Mouse (Mus musculus) forebrain, embryonic 16.5 days (tissue): ENCODE measurements at regions not wholly inside any gene's neighbourhood (a gene's known extent, or its start where the extent isn't known, plus 50 kb on each side); places are given as distances from the start of the nearest gene placed in this dataset.
"Not testable (repeated sequence)": the region's sequence is repeated elsewhere in the genome, so short reads cannot be mapped to it uniquely, and the experiment has no call there.

Experiments used
- ATAC-seq: fragments of 200-750 bp; cut with Nextera tagmentation; 2 replicates; pipeline ENCODE4 v1.8.0; 2017; ENCODE audit warnings: mild to moderate bottlenecking, moderate library complexity
- H3K27ac ChIP-seq: fragments of 300-500 bp; sonication (generic); 2 replicates; pipeline ENCODE4 v1.5.1; 2014; ENCODE audit warnings: low read length, control low read depth
- H3K27me3 ChIP-seq: fragments of 300-500 bp; sonication (generic); replicated peaks from 2 replicates; pipeline ENCODE4 v1.6.1; 2014; ENCODE audit warnings: low read length; ENCODE audit not compliant: control insufficient read depth, insufficient read depth
- H3K36me3 ChIP-seq: fragments of 300-500 bp; sonication (generic); 2 replicates; pipeline ENCODE4 v1.6.1; 2014; ENCODE audit not compliant: control insufficient read depth, insufficient read depth
- H3K4me1 ChIP-seq: fragments of 300-500 bp; sonication (generic); replicated peaks from 2 replicates; pipeline ENCODE4 v1.6.1; 2014; ENCODE audit warnings: low read length; ENCODE audit not compliant: control insufficient read depth, insufficient read depth
- H3K4me2 ChIP-seq: fragments of 300-500 bp; sonication (generic); 2 replicates; pipeline ENCODE4 v1.6.1; 2014; ENCODE audit warnings: mild to moderate bottlenecking, low read length, control low read depth
- H3K4me3 ChIP-seq: fragments of 300-500 bp; sonication (generic); replicated peaks from 2 replicates; pipeline ENCODE4 v1.5.1; 2014; ENCODE audit warnings: mild to moderate bottlenecking, low read length, control low read depth
- H3K9ac ChIP-seq: fragments of 300-500 bp; sonication (generic); replicated peaks from 2 replicates; pipeline ENCODE4 v1.6.1; 2014; ENCODE audit warnings: low read depth, low read length, control low read depth
- H3K9me3 ChIP-seq: fragments of 300-500 bp; sonication (generic); 2 replicates; pipeline ENCODE4 v1.6.1; 2016; ENCODE audit warnings: low read length; ENCODE audit not compliant: control insufficient read depth
- WGBS: fragments of 180-500 bp; shearing (Covaris S2); extraction: QIAGEN DNeasy Blood & Tissue Kit; methylation state at CpG from one replicate; pipeline ENCODE4 v1.1.7; 2014; 5-methylcytosine and 5-hydroxymethylcytosine counted together

DNA sequence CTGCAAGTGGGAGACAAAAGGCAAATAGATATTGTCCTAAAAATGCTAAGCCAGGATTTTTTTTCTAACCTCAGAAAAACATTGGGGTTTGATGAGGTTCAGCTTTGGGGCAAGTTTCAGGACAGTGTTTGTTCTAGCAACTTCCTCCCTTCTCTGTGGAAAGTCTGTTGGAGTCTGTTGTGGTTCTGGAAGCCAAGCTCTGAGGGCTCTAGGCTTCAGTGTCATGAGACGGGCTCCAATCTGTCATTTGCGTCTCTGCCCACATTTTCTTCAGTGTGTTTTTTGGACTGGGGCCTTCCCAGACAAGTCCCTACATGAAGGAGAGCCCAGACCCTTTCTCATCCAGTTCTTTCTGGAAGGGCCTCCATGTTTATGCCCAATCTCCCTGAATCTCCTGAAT lies 90.6 kb upstream of the Slc25a13 start:
- H3K36me3 ChIP-seq = no peaks in the 10 kb centered on the region
- no peak for ATAC-seq
- H3K27me3 ChIP-seq = no peaks in the 10 kb centered on the region
- no peaks in the 10 kb centered on the region for H3K4me1 ChIP-seq
- no peak overlapping the region for H3K4me3 ChIP-seq
- 81% methylated on average over 2 of the region's 2 CpGs for WGBS
- H3K9ac ChIP-seq = no peak overlapping the region
- H3K9me3 ChIP-seq = no peaks in the 10 kb centered on the region
- H3K27ac ChIP-seq = no peak overlapping the region
- no peak overlapping the region for H3K4me2 ChIP-seq

DNA sequence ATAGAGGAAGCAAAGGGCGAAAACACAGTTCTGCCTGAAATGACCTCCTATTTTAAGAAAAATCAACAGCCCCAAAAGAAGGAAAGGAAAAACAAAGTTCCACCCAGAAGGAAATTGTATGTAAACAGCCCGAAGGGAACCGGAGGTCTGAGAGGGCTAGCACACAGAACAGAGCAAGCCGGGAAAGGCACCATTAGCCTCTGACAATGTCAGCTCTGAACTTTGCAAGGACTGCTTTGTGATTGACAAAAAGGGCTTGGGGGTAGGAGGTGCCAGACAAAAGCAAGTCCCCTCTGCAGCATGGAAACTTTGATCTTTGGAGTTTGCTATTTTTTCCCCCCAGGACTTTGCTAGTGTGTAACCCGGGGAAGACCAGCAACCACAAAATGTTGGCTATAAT lies 86.8 kb upstream of the Slc25a13 start:
- Histone ChIP-seq H3K9me3 (no peaks in the 10 kb centered on the region), H3K4me2 (no peak overlapping the region), H3K4me3 (no peak overlapping the region), H3K36me3 (no peaks in the 10 kb centered on the region), H3K4me1 (no peaks in the 10 kb centered on the region), H3K27me3 (no peaks in the 10 kb centered on the region), H3K27ac (no peak overlapping the region), H3K9ac (no peak overlapping the region)
- WGBS = 19% methylated on average over 5 of the region's 5 CpGs
- ATAC-seq = no peak

GRCm38 (mm10) chr6:6301001-6301510 lies 84.1 kb upstream of the Slc25a13 start:
- Histone ChIP-seq H3K9me3 (no peaks in the 10 kb centered on the region), H3K27me3 (no peaks in the 10 kb centered on the region), H3K36me3 (no peaks in the 10 kb centered on the region), H3K4me3 (no peak overlapping the region), H3K4me2 (no peak overlapping the region), H3K9ac (no peak overlapping the region), H3K27ac (no peak overlapping the region), H3K4me1 (no peaks in the 10 kb centered on the region)
- 89% methylated on average over 6 of the region's 6 CpGs for WGBS
- no peak for ATAC-seq

GRCm38 (mm10) chr6:6298867-6299852 lies 82.2 kb upstream of the Slc25a13 start:
- no peak overlapping the region for H3K27ac ChIP-seq
- WGBS = 57% methylated on average over 14 of the region's 14 CpGs
- H3K27me3 ChIP-seq = no peaks in the 10 kb centered on the region
- no peak overlapping the region for H3K9ac ChIP-seq
- H3K4me3 ChIP-seq = no peak overlapping the region
- no peaks in the 10 kb centered on the region for H3K4me1 ChIP-seq
- no peaks in the 10 kb centered on the region for H3K9me3 ChIP-seq
- no peak for ATAC-seq
- H3K4me2 ChIP-seq = no peak overlapping the region
- H3K36me3 ChIP-seq = no peaks in the 10 kb centered on the region

- not testable (repeated sequence) for H3K4me3 ChIP-seq, H3K27me3 ChIP-seq, H3K9ac ChIP-seq, H3K36me3 ChIP-seq, H3K4me2 ChIP-seq, H3K4me1 ChIP-seq, H3K9me3 ChIP-seq, ATAC-seq, H3K27ac ChIP-seq
- WGBS = 89% methylated on average over 2 of the region's 2 CpGs
These were observed 78.6 kb upstream of the Slc25a13 start for GRCm38 (mm10) chr6:6295551-6295950.

DNA sequence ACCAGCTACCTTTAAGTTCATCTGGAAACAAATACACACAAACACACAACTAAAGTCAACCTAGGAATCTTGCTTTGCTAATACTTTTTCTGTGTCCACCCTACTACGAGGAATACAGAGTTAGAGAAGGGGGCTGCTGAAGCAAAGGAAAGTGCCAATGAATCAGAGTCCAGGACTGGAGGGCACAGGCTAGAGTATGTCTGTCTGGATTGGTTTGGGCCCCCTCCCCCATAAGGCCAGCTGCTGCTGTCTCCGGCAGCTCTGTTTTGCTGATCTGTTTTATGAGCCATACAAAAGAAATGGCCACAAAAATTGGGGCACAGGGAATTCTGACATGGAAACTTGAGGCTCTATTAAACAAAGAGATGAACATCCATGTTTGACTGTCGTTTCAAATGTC lies 74.8 kb upstream of the Slc25a13 start:
- no peak overlapping the region for H3K9ac ChIP-seq
- H3K27ac ChIP-seq = no peak overlapping the region
- no peaks in the 10 kb centered on the region for H3K27me3 ChIP-seq
- ATAC-seq = no peak
- H3K9me3 ChIP-seq = no peaks in the 10 kb centered on the region
- H3K36me3 ChIP-seq = no peaks in the 10 kb centered on the region
- H3K4me3 ChIP-seq = no peak overlapping the region
- no peak overlapping the region for H3K4me2 ChIP-seq
- 67% methylated on average over 3 of the region's 3 CpGs for WGBS
- no peaks in the 10 kb centered on the region for H3K4me1 ChIP-seq

GRCm38 (mm10) chr6:6290427-6290826 lies 73.5 kb upstream of the Slc25a13 start:
- H3K9me3 ChIP-seq = no peaks in the 10 kb centered on the region
- H3K9ac ChIP-seq = no peak overlapping the region
- no peaks in the 10 kb centered on the region for H3K36me3 ChIP-seq
- ATAC-seq = no peak
- no peak overlapping the region for H3K4me3 ChIP-seq
- H3K27ac ChIP-seq = no peak overlapping the region
- no peaks in the 10 kb centered on the region for H3K4me1 ChIP-seq
- no peaks in the 10 kb centered on the region for H3K27me3 ChIP-seq
- no peak overlapping the region for H3K4me2 ChIP-seq
- WGBS = 93% methylated on average over 7 of the region's 7 CpGs

GRCm38 (mm10) chr6:6289806-6290205 lies 72.8 kb upstream of the Slc25a13 start:
- Histone ChIP-seq H3K36me3 (no peaks in the 10 kb centered on the region), H3K4me2 (no peak overlapping the region), H3K4me1 (no peaks in the 10 kb centered on the region), H3K27me3 (no peaks in the 10 kb centered on the region), H3K9me3 (no peaks in the 10 kb centered on the region), H3K4me3 (no peak overlapping the region), H3K27ac (no peak overlapping the region), H3K9ac (no peak overlapping the region)
- ATAC-seq = no peak
- 16% methylated on average over 6 of the region's 6 CpGs for WGBS

DNA sequence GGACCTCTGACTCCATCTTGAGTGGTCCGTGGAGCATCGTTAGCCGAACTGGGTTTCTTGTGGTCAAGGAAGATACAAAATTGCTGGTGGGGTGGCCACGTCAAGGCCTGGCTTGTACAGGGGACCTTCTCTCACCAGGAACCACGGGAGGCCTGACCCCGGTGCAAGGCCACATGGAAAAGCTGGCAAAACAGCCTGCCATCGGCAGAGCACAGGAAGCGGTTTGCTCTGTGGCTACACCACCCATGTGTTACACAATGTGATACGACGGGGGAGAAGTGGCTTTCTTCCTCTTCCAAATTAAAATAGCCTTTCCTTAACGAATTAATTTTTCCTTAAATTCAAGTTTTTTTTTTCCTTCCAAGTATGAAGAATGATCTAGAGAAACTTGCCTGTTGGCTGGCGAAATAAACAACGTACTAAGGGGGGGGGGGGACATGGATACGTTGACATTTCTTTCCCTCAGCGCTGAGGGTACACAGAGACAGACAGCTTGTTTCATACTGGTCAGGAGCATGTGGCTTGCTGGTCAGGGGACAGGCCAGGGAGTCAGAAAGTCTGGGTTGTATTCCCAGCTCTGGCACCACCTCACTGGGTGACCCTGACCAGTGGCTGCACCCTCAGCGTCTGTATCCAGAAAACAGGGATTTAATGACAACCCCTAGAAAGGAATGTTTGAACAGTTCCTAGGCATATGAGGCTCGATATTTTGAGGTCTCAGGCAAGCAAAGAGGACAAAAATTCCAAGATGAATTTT lies 64.0 kb upstream of the Slc25a13 start:
- no peaks in the 10 kb centered on the region for H3K36me3 ChIP-seq
- H3K27me3 ChIP-seq = no peaks in the 10 kb centered on the region
- WGBS = 89% methylated on average over 17 of the region's 17 CpGs
- no peak overlapping the region for H3K9ac ChIP-seq
- H3K4me3 ChIP-seq = no peak overlapping the region
- peaks cover 3% of the 10 kb centered on the region; the same call in 1 of the 2 replicates for H3K9me3 ChIP-seq
- no peak overlapping the region for H3K4me2 ChIP-seq
- no peaks in the 10 kb centered on the region for H3K4me1 ChIP-seq
- no peak overlapping the region for H3K27ac ChIP-seq
- ATAC-seq = no peak
